ENCODE assay signal across 20 mouse cellular contexts in genomic region chr6:41635211-41635610, GRCm38 (mm10). TPM values are rescaled to one million over a fixed set of nuclear protein-coding genes. Genes with fewer than 3 reads are reported as not detected.
DNase-seq lines count a peak whose midpoint lies in the region; ATAC-seq and TF ChIP-seq lines count a peak whose summit lies in the region.
"Had no signal": no experiment of that assay in that cellular context is flagged by ENCODE, and none has a peak within 500 bp of the region (broad histone marks: within the 10 kb centered on the region; RNA-seq: fewer than 3 reads in every experiment).

No protein-coding gene starts in this region.

- peak; percentile 40 for DNase-seq in hindbrain, postnatal 0 days (ENCODE audit: low spot score)
- DNase-seq in lung, postnatal 25 days (ENCODE audit: low spot score) = no peak
- DNase-seq in brain, embryonic 14.5 days (ENCODE audit: low read depth) = peak; percentile 28
- DNase-seq in adrenal gland, adult (ENCODE audit: inconsistent age in 2 of 2, low spot score in 1 of 2) = no peak
- DNase-seq: gastrocnemius, postnatal 14 days; heart, adult 2 months; lung, postnatal 36 days; right cerebral cortex, adult 18-20 months had no signal

- no peak for TF ChIP-seq CTCF in hindbrain, postnatal 0 days (IDR thresholded peaks at IDR 0.05; ENCODE audit: low read depth)
- no peak for TF ChIP-seq CTCF in brain, embryonic 14.5 days (IDR thresholded peaks at IDR 0.05; ENCODE audit: borderline replicate concordance, extremely low read depth, insufficient read depth, insufficient read length)

- ATAC-seq in hindbrain, postnatal 0 days = no peak
- no peak for ATAC-seq in hindbrain, embryonic 13.5 days (ENCODE audit: low FRiP score)
- ATAC-seq in lung, embryonic 15.5 days (ENCODE audit: borderline replicate concordance, extremely low read depth, low FRiP score, low TSS enrichment) = no peak
- ATAC-seq in stomach, embryonic 14.5 days (ENCODE audit: insufficient number of reproducible peaks, insufficient read depth, low FRiP score, low read depth) = no peak

- H3K27me3 ChIP-seq in hindbrain, postnatal 0 days (ENCODE audit: insufficient read depth, low read length) = no peaks in the 10 kb centered on the region
- H3K27me3 ChIP-seq in hindbrain, embryonic 13.5 days = no peaks in the 10 kb centered on the region
- no peaks in the 10 kb centered on the region for H3K27me3 ChIP-seq in lung, embryonic 15.5 days
- no peaks in the 10 kb centered on the region for H3K27me3 ChIP-seq in stomach, embryonic 14.5 days (ENCODE audit: control insufficient read depth, insufficient read depth, low read length)
- H3K27me3 ChIP-seq: embryonic facial prominence, embryonic 12.5 days; midbrain, embryonic 13.5 days had no signal

- no peak overlapping the region for H3K27ac ChIP-seq in hindbrain, postnatal 0 days
- no peak overlapping the region for H3K27ac ChIP-seq in hindbrain, embryonic 13.5 days
- H3K27ac ChIP-seq in lung, embryonic 15.5 days = no peak overlapping the region
- no peak overlapping the region for H3K27ac ChIP-seq in stomach, embryonic 14.5 days (ENCODE audit: low read length)
- H3K27ac ChIP-seq: embryonic facial prominence, embryonic 12.5 days; heart, adult 2 months; midbrain, embryonic 13.5 days had no signal

- no peak overlapping the region for H3K4me2 ChIP-seq in hindbrain, postnatal 0 days (ENCODE audit: low read depth, low read length)
- H3K4me2 ChIP-seq in hindbrain, embryonic 13.5 days = no peak overlapping the region
- 0 out of 2 replicates have a peak overlapping the region, but pooled peaks have one; percentile 48 for H3K4me2 ChIP-seq in lung, embryonic 15.5 days
- peak overlapping the region; percentile 15; the same call in 1 of the 2 replicates for H3K4me2 ChIP-seq in stomach, embryonic 14.5 days (replicated peaks; ENCODE audit: low read depth, low read length)
- H3K4me2 ChIP-seq: embryonic facial prominence, embryonic 12.5 days; liver, embryonic 11.5 days; midbrain, embryonic 13.5 days had no signal

- H3K36me3 ChIP-seq in hindbrain, postnatal 0 days (ENCODE audit: insufficient read depth, low read length) = no peaks in the 10 kb centered on the region
- no peaks in the 10 kb centered on the region for H3K36me3 ChIP-seq in hindbrain, embryonic 13.5 days
- no peaks in the 10 kb centered on the region for H3K36me3 ChIP-seq in lung, embryonic 15.5 days
- no peaks in the 10 kb centered on the region for H3K36me3 ChIP-seq in stomach, embryonic 14.5 days (ENCODE audit: control insufficient read depth, insufficient read depth, low read length)
- H3K36me3 ChIP-seq: embryonic facial prominence, embryonic 12.5 days; midbrain, embryonic 13.5 days had no signal

- WGBS in hindbrain, postnatal 0 days = 14% methylated on average over 1 of the region's 1 CpGs
- WGBS in hindbrain, embryonic 13.5 days = 24% methylated on average over 1 of the region's 1 CpGs
- 20% methylated on average over 1 of the region's 1 CpGs for WGBS in lung, embryonic 15.5 days
- WGBS in stomach, embryonic 14.5 days = 47% methylated on average over 1 of the region's 1 CpGs

- no peaks in the 10 kb centered on the region for H3K9me3 ChIP-seq in hindbrain, postnatal 0 days (ENCODE audit: low read length)
- H3K9me3 ChIP-seq in hindbrain, embryonic 13.5 days = no peaks in the 10 kb centered on the region
- H3K9me3 ChIP-seq in lung, embryonic 15.5 days = no peaks in the 10 kb centered on the region
- H3K9me3 ChIP-seq in stomach, embryonic 14.5 days (ENCODE audit: control insufficient read depth, low read depth, low read length) = no peaks in the 10 kb centered on the region
- H3K9me3 ChIP-seq: embryonic facial prominence, embryonic 12.5 days; midbrain, embryonic 13.5 days had no signal

- H3K9ac ChIP-seq in hindbrain, postnatal 0 days (replicated peaks; ENCODE audit: low read length) = no peak overlapping the region
- H3K9ac ChIP-seq in hindbrain, embryonic 13.5 days = no peak overlapping the region
- no peak overlapping the region for H3K9ac ChIP-seq in lung, embryonic 15.5 days
- H3K9ac ChIP-seq in stomach, embryonic 14.5 days (replicated peaks; ENCODE audit: low read depth, low read length) = no peak overlapping the region
- H3K9ac ChIP-seq: embryonic facial prominence, embryonic 12.5 days; midbrain, embryonic 13.5 days had no signal

- no peaks in the 10 kb centered on the region for H3K4me1 ChIP-seq in hindbrain, postnatal 0 days (ENCODE audit: insufficient read depth, low read length)
- no peaks in the 10 kb centered on the region for H3K4me1 ChIP-seq in hindbrain, embryonic 13.5 days (replicated peaks)
- H3K4me1 ChIP-seq in lung, embryonic 15.5 days = no peaks in the 10 kb centered on the region
- no peaks in the 10 kb centered on the region for H3K4me1 ChIP-seq in stomach, embryonic 14.5 days (ENCODE audit: control insufficient read depth, insufficient read depth, low read length)
- H3K4me1 ChIP-seq: embryonic facial prominence, embryonic 12.5 days; midbrain, embryonic 13.5 days had no signal

- no peak overlapping the region for H3K4me3 ChIP-seq in hindbrain, postnatal 0 days (ENCODE audit: low read length)
- no peak overlapping the region for H3K4me3 ChIP-seq in hindbrain, embryonic 13.5 days
- 0 out of 2 replicates have a peak overlapping the region, but pooled peaks have one; percentile 34 for H3K4me3 ChIP-seq in lung, embryonic 15.5 days
- peak overlapping the region; percentile 4; the same call in 1 of the 2 replicates for H3K4me3 ChIP-seq in stomach, embryonic 14.5 days (ENCODE audit: low read depth, low read length)
- H3K4me3 ChIP-seq: embryonic facial prominence, embryonic 12.5 days; heart, adult 2 months; midbrain, embryonic 13.5 days had no signal

- TF ChIP-seq POLR2A in brain, embryonic 14.5 days (IDR thresholded peaks at IDR 0.05; ENCODE audit: borderline replicate concordance, extremely low read depth, insufficient read depth, insufficient read length, poor library complexity, severe bottlenecking) = no peak

RNA-seq across cellular contexts. Expression of gene Trpv6, which starts 1.0 kb away (rescaled TPM):
- total RNA-seq in hindbrain, postnatal 0 days (2014; rRNA removed) = 0.58 TPM in 1 of 2 replicates, not detected in the other
- polyA plus RNA-seq in hindbrain, postnatal 0 days (2015; fragmentation: Nextera tagmentation; extraction: Ambion mirVana) = 0.45 and 0.58 TPM in 2 replicates
- 0.70 and 0.87 TPM in 2 replicates for polyA plus RNA-seq in hindbrain, embryonic 13.5 days (2015; fragmentation: Nextera tagmentation; extraction: Ambion mirVana)
- polyA plus RNA-seq in lung, embryonic 15.5 days (2015; fragmentation: Nextera tagmentation; extraction: Ambion mirVana) = 1.8 and 2.3 TPM in 2 replicates
- polyA plus RNA-seq in brain, embryonic 14.5 days (2012; rRNA removed) = 0.04 and 0.06 TPM in 2 replicates
- 5.7 and 6.7 TPM in 2 replicates for polyA plus RNA-seq in stomach, embryonic 14.5 days (2014; fragmentation: Nextera tagmentation; extraction: Ambion mirVana)
- total RNA-seq: gastrocnemius, postnatal 14 days; heart, adult 2 months had no signal
- polyA plus RNA-seq: heart, adult 2 months had no signal

RNA-seq across cellular contexts. Expression of gene Ephb6, which starts 29.9 kb away (rescaled TPM):
- total RNA-seq in hindbrain, postnatal 0 days (2014; rRNA removed) = 58.4 and 79.1 TPM in 2 replicates
- 25.1 and 27.9 TPM in 2 replicates for polyA plus RNA-seq in hindbrain, postnatal 0 days (2015; fragmentation: Nextera tagmentation; extraction: Ambion mirVana)
- 28.3 and 29.5 TPM in 2 replicates for polyA plus RNA-seq in hindbrain, embryonic 13.5 days (2015; fragmentation: Nextera tagmentation; extraction: Ambion mirVana)
- 10.4 and 14.5 TPM in 2 replicates for polyA plus RNA-seq in lung, embryonic 15.5 days (2015; fragmentation: Nextera tagmentation; extraction: Ambion mirVana)
- polyA plus RNA-seq in brain, embryonic 14.5 days (2012; rRNA removed) = 42.6 and 49.7 TPM in 2 replicates
- polyA plus RNA-seq in stomach, embryonic 14.5 days (2014; fragmentation: Nextera tagmentation; extraction: Ambion mirVana) = 11.7 and 11.8 TPM in 2 replicates

RNA-seq across cellular contexts. Expression of gene Trpv5, which starts 45.4 kb away (rescaled TPM):
- total RNA-seq in hindbrain, postnatal 0 days (2014; rRNA removed) = not detected in 2 replicates
- polyA plus RNA-seq in hindbrain, postnatal 0 days (2015; fragmentation: Nextera tagmentation; extraction: Ambion mirVana) = not detected in 2 replicates
- polyA plus RNA-seq in hindbrain, embryonic 13.5 days (2015; fragmentation: Nextera tagmentation; extraction: Ambion mirVana) = not detected in 2 replicates
- polyA plus RNA-seq in lung, embryonic 15.5 days (2015; fragmentation: Nextera tagmentation; extraction: Ambion mirVana) = not detected in 2 replicates
- not detected in 2 replicates for polyA plus RNA-seq in brain, embryonic 14.5 days (2012; rRNA removed)
- polyA plus RNA-seq in stomach, embryonic 14.5 days (2014; fragmentation: Nextera tagmentation; extraction: Ambion mirVana) = not detected in 2 replicates
- total RNA-seq: gastrocnemius, postnatal 14 days; heart, adult 2 months; layer of hippocampus, postnatal 14 days; left cerebral cortex, postnatal 36 days had no signal
- polyA plus RNA-seq: embryonic facial prominence, embryonic 12.5 days; heart, adult 2 months; heart, embryonic 16.5 days; hindbrain, embryonic 11.5 days; large intestine, adult 2 months; midbrain, embryonic 13.5 days; neural tube, embryonic 11.5 days had no signal

RNA-seq across cellular contexts. Expression of gene Llcfc1, which starts 49.0 kb away (rescaled TPM):
- 0.21 TPM in 1 of 2 replicates, not detected in the other for total RNA-seq in hindbrain, postnatal 0 days (2014; rRNA removed)
- not detected in 2 replicates for polyA plus RNA-seq in hindbrain, postnatal 0 days (2015; fragmentation: Nextera tagmentation; extraction: Ambion mirVana)
- not detected in 2 replicates for polyA plus RNA-seq in hindbrain, embryonic 13.5 days (2015; fragmentation: Nextera tagmentation; extraction: Ambion mirVana)
- polyA plus RNA-seq in lung, embryonic 15.5 days (2015; fragmentation: Nextera tagmentation; extraction: Ambion mirVana) = not detected in 2 replicates
- polyA plus RNA-seq in brain, embryonic 14.5 days (2012; rRNA removed) = not detected in 2 replicates
- polyA plus RNA-seq in stomach, embryonic 14.5 days (2014; fragmentation: Nextera tagmentation; extraction: Ambion mirVana) = 0.48 TPM in 1 of 2 replicates, not detected in the other
- total RNA-seq: gastrocnemius, postnatal 14 days; heart, adult 2 months; layer of hippocampus, postnatal 14 days; left cerebral cortex, postnatal 36 days had no signal
- polyA plus RNA-seq: embryonic facial prominence, embryonic 12.5 days; heart, embryonic 16.5 days; hindbrain, embryonic 11.5 days; large intestine, adult 2 months; liver, embryonic 11.5 days; midbrain, embryonic 13.5 days; neural tube, embryonic 11.5 days had no signal

Comparison
In these comparisons a context has a peak if more than half of its experiments do, and no peak if none do; other contexts are left out.
1. DNase-seq: peak in hindbrain, postnatal 0 days (single experiment) and brain, embryonic 14.5 days (single experiment); none in lung, postnatal 25 days (single experiment) and adrenal gland, adult (0 of 2).
2. H3K4me2 ChIP-seq: peak in lung, embryonic 15.5 days (single experiment) and stomach, embryonic 14.5 days (single experiment); none in hindbrain, postnatal 0 days (single experiment) and hindbrain, embryonic 13.5 days (single experiment).
3. H3K4me3 ChIP-seq: peak in lung, embryonic 15.5 days (single experiment) and stomach, embryonic 14.5 days (single experiment); none in hindbrain, postnatal 0 days (single experiment) and hindbrain, embryonic 13.5 days (single experiment).